Mouse (Mus musculus) lung, adult 2 months (tissue): ENCODE results near the gene Trp53i13.

Experiments used
- CTCF ChIP-seq: fragments of 200-500 bp; IDR thresholded peaks from 2 replicates; pipeline ENCODE4 v1.5.1; 2011; ENCODE audit warnings: mild to moderate bottlenecking, low read length, control low read depth; ENCODE audit not compliant: insufficient read depth
- POLR2A ChIP-seq: fragments of 200-500 bp; IDR thresholded peaks from 2 replicates; pipeline ENCODE4 v1.6.1; 2011; ENCODE audit warnings: low read depth, mild to moderate bottlenecking, control low read depth, low read length, borderline replicate concordance; ENCODE audit errors: extremely low read depth

GRCm38 (mm10) chr11:77545261-77545660, 29.5 kb upstream of the Trp53i13 start:
- TF ChIP-seq POLR2A (no peak), CTCF (no peak)
